Mouse (Mus musculus) liver, embryonic 14.5 days (tissue): Measurements from ENCODE around the gene Naaladl2. TPM values are rescaled to one million over a fixed set of nuclear protein-coding genes. Genes with fewer than 3 reads are reported as not detected.

ENCODE experiments used
- ATAC-seq: fragments of 200-750 bp; cut with Nextera tagmentation; 2 replicates; pipeline ENCODE4 v1.8.0; 2017; ENCODE audit warnings: moderate number of reproducible peaks, mild to moderate bottlenecking, moderate library complexity; ENCODE audit not compliant: insufficient read depth
- DNase-seq, 3 experiments: peaks; one replicate each; pipeline ENCODE4 v3.0.0-alpha.2; 2012 to 2013; ENCODE audit warnings: low read depth in 3 of 3, low spot score in 3 of 3
- H3K27ac ChIP-seq: fragments of 300-500 bp; sonication (generic); 2 replicates; pipeline ENCODE4 v1.5.1; 2014; ENCODE audit warnings: moderate library complexity, mild to moderate bottlenecking, control low read depth, inconsistent platforms
- H3K27me3 ChIP-seq: fragments of 300-500 bp; sonication (generic); 2 replicates; pipeline ENCODE4 v1.6.1; 2014; ENCODE audit warnings: mild to moderate bottlenecking, low read length, moderate library complexity; ENCODE audit not compliant: control insufficient read depth, insufficient read depth
- H3K36me3 ChIP-seq: fragments of 300-500 bp; sonication (generic); replicated peaks from 2 replicates; pipeline ENCODE4 v1.6.1; 2014; ENCODE audit warnings: low read depth; ENCODE audit not compliant: control insufficient read depth, insufficient read depth
- H3K4me1 ChIP-seq, 2 experiments: fragments of 200-500 bp in 1 of 2; fragments of 300-500 bp in 1 of 2; sonication (generic) in 1 of 2; replicated peaks; 2 replicates each; pipeline ENCODE4 v1.6.1; 2012 to 2014; ENCODE audit warnings: antibody characterized with exemption in 1 of 2, inconsistent platforms in 1 of 2, low read length in 1 of 2; ENCODE audit not compliant: control insufficient read depth in 2 of 2, insufficient read depth in 2 of 2
- H3K4me2 ChIP-seq: fragments of 300-500 bp; sonication (generic); 2 replicates; pipeline ENCODE4 v1.6.1; 2014; ENCODE audit warnings: low read depth, mild to moderate bottlenecking, control low read depth, moderate library complexity
- H3K4me3 ChIP-seq, 2 experiments: fragments of 200-500 bp in 1 of 2; fragments of 300-500 bp in 1 of 2; sonication (generic) in 1 of 2; 2 replicates each; pipeline ENCODE4 v1.5.1; 2012 to 2014; ENCODE audit warnings: low read depth in 2 of 2, low read length in 2 of 2, mild to moderate bottlenecking in 2 of 2, control low read depth in 1 of 2, inconsistent platforms in 1 of 2, moderate library complexity in 1 of 2; ENCODE audit not compliant: insufficient read depth in 1 of 2
- H3K9ac ChIP-seq: fragments of 300-500 bp; sonication (generic); replicated peaks from 2 replicates; pipeline ENCODE4 v1.6.1; 2014; ENCODE audit warnings: mild to moderate bottlenecking, control low read depth, moderate library complexity
- H3K9me3 ChIP-seq: fragments of 300-500 bp; sonication (generic); 2 replicates; pipeline ENCODE4 v1.6.1; 2016; ENCODE audit warnings: low read length, mixed read lengths; ENCODE audit not compliant: control insufficient read depth
- CTCF ChIP-seq: IDR thresholded peaks from 2 replicates; pipeline ENCODE4 v1.5.1; 2016; ENCODE audit warnings: antibody characterized with exemption, low read depth, control low read depth
- EP300 ChIP-seq: IDR thresholded peaks from 2 replicates; pipeline ENCODE4 v1.6.1; 2016; ENCODE audit warnings: antibody characterized with exemption, low read depth
- WGBS: fragments of 180-500 bp; shearing (Covaris S2); extraction: QIAGEN DNeasy Blood & Tissue Kit; methylation state at CpG from one replicate; pipeline ENCODE4 v1.1.7; 2014; ENCODE audit not compliant: insufficient replicate concordance; 5-methylcytosine and 5-hydroxymethylcytosine counted together
- polyA plus RNA-seq, 2 experiments: library from polyadenylated mRNA; depleted of rRNA in 1 of 2; stranded (reverse) in 1 of 2; unstranded in 1 of 2; fragments of >200 nt; fragmentation: Nextera tagmentation in 1 of 2; extraction: Ambion mirVana in 1 of 2; gene quantifications; 2 replicates each; pipeline versions ENCODE4 v1.2.1 to v1.2.3; 2012 to 2014

The Naaladl2 gene
- polyA plus RNA-seq, 2 experiments: 0.05 to 0.07 TPM

DNA sequence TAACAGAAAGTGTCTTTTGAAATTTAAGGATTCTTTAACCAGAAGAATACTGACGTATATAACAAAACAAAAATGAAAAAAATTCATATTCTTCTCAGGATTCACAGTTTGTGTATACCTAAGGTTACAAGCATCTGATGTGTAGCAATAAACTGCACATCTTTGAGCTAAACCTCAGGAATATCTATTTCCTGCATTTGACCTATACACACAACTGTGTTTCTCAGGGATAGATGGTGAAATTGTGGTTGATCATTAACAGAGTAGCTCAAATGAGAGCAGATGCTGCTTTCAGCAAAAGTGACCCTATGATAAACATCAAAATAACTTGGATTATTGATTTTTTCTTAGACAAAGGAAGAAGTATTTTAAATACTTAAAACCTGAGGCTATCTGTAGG, 1037.7 kb downstream of the Naaladl2 start:
- WGBS: 65% methylated on average over 1 of the region's 1 CpGs

DNA sequence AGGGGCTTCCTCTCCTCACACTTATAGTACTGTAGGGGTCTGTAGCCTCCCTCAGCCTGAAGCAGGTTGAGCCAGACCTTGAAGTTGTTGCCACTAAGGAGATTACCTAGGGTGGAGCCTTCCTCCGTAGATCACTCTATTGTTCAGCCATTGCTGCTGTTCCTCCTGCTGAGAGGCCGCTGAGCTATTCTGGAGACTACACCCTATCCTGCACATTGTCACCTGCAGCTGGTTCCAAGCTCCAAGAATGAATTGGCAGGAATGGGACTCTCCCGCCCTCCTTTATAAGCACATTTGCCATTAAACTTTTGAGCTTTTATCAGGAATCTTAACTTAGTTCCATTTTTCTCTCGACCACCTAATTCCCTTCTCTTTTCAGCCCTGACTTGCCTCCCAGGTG, 1064.3 kb downstream of the Naaladl2 start:
- no peak for TF ChIP-seq EP300
- no peak for TF ChIP-seq CTCF
- no peak overlapping the region for H3K4me3 ChIP-seq
- no peaks in the 10 kb centered on the region for H3K9me3 ChIP-seq
- H3K27me3 ChIP-seq: no peaks in the 10 kb centered on the region
- no peak for DNase-seq
- H3K4me1 ChIP-seq: no peaks in the 10 kb centered on the region
- H3K27ac ChIP-seq: no peak overlapping the region
- no peak overlapping the region for H3K4me2 ChIP-seq
- no peak overlapping the region for H3K9ac ChIP-seq
- H3K36me3 ChIP-seq: no peaks in the 10 kb centered on the region
- 34% methylated on average over 4 of the region's 4 CpGs for WGBS
- ATAC-seq: no peak

More for the DNA sequence above, 1037.7 kb downstream of the Naaladl2 start:
- no peak for TF ChIP-seq EP300
- TF ChIP-seq CTCF: no peak
- H3K4me2 ChIP-seq: no peak overlapping the region
- no peaks in the 10 kb centered on the region for H3K4me1 ChIP-seq
- no peaks in the 10 kb centered on the region for H3K9me3 ChIP-seq
- H3K9ac ChIP-seq: no peak overlapping the region
- no peak overlapping the region for H3K4me3 ChIP-seq
- no peak overlapping the region for H3K27ac ChIP-seq
- H3K36me3 ChIP-seq: no peaks in the 10 kb centered on the region
- peak in 1 of 3 experiments; percentile 0 for DNase-seq
- no peaks in the 10 kb centered on the region for H3K27me3 ChIP-seq
- no peak for ATAC-seq

DNA sequence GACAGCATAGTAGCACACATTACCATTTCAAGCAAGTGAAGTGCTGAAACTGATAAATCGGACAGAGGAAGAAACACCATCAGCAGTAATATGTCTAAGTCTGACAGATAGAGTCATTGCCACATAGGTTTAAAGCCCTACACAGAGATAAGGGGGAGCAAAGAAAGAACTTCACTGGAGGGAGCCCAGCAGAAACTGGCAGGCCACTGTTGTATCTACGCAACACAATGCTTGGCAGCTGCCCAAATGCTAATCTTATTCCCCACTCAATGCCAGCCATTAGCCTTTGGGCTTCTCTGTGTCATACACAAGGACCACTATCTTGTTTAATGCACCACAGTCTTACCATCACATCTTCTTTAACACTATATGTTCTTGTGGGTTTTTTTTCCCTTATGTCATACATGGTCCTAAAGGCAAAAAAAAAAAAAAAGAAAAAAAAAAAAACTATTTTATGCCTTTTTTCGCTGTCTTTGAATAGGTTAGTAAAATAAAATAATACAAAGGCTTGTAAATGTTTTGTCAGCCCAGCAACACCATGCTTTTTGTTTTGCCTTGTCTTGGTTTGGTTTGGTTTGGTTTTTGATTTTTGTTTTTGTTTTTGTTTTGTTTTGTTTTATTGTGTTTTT, 1072.8 kb downstream of the Naaladl2 start:
- TF ChIP-seq EP300 (no peak), CTCF (no peak)
- Histone ChIP-seq H3K9me3 (no peaks in the 10 kb centered on the region), H3K36me3 (no peaks in the 10 kb centered on the region), H3K9ac (no peak overlapping the region), H3K27ac (no peak overlapping the region), H3K27me3 (no peaks in the 10 kb centered on the region), H3K4me2 (no peak overlapping the region), H3K4me1 (no peaks in the 10 kb centered on the region), H3K4me3 (no peak overlapping the region)
- ATAC-seq: no peak
- no peak for DNase-seq
- 68% methylated on average over 3 of the region's 3 CpGs for WGBS

DNA sequence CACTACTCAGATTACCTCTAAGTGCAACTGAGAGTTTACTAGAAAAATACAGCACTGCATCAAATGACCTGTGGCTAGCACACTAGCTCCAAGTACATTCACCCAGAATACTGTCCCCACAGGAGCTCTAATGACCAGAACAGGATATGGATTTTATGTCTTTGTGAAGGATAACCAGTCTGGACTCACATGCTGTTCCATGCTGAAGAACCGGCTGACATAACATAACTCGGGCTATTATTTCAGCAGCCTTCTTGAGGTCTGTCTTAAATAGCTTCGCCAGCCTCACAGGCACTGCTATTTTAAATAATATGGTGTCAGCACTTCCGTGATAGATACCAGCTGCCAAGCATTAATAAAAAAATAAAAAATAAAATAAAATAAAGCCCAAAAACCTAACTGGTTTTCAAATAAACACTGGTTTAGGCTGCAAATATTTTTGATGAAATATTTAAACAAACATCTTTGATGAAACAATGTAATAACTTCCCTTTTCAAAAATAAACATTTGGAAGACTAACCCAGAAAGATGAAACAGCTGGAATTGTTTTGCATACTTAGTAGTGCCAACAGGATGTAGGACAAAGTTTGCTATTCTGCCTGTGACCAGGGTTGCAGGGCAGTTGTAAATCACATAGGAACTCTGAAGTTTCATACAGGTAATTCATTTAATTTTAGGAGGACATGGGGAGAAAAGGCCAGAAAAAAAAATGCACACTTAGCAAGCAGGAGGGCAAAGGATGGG, 1073.5 kb downstream of the Naaladl2 start:
- ATAC-seq (no peak), DNase-seq (no peak)
- H3K4me1 ChIP-seq: no peaks in the 10 kb centered on the region
- H3K27ac ChIP-seq: no peak overlapping the region
- no peak for TF ChIP-seq CTCF
- H3K4me3 ChIP-seq: no peak overlapping the region
- no peaks in the 10 kb centered on the region for H3K36me3 ChIP-seq
- 62% methylated on average over 4 of the region's 4 CpGs for WGBS
- no peaks in the 10 kb centered on the region for H3K9me3 ChIP-seq
- no peaks in the 10 kb centered on the region for H3K27me3 ChIP-seq
- H3K4me2 ChIP-seq: no peak overlapping the region
- no peak overlapping the region for H3K9ac ChIP-seq

DNA sequence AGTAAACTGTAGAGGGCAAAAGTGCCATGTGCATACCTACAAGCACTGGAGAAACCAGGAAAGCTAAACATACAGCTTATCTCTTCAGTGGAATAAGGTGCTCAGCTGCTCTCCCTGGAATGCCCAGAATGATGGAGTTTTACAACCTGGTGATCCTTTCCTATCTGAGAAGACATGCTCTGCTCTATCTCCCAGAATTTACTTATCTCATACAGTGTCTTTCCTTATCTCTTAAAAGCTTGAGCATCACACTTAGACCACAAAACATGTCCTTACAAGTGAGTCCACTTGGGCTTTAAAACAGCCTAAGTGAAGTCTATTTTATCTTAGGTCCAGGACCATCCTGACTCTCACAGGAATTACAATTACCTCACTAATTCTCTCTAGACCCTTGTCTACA, 1095.8 kb downstream of the Naaladl2 start:
- ATAC-seq (no peak), DNase-seq (no peak)
- no peaks in the 10 kb centered on the region for H3K36me3 ChIP-seq
- H3K4me3 ChIP-seq: no peak overlapping the region
- H3K4me1 ChIP-seq: no peaks in the 10 kb centered on the region
- no peak overlapping the region for H3K27ac ChIP-seq
- H3K4me2 ChIP-seq: no peak overlapping the region
- no peaks in the 10 kb centered on the region for H3K9me3 ChIP-seq
- H3K27me3 ChIP-seq: no peaks in the 10 kb centered on the region
- no peak overlapping the region for H3K9ac ChIP-seq
- no peak for TF ChIP-seq EP300
- no peak for TF ChIP-seq CTCF
